Mouse (Mus musculus) myocyte (in vitro differentiated cells): ENCODE results near the gene Pknox2. TPM values are rescaled to one million over a fixed set of nuclear protein-coding genes. Genes with fewer than 3 reads are reported as not detected.

Experiments used
- H3K27me3 ChIP-seq: one replicate; pipeline ENCODE4 v1.6.1; 2011; ENCODE audit not compliant: control insufficient read depth, insufficient read depth, insufficient read length
- H3K36me3 ChIP-seq: one replicate; pipeline ENCODE4 v1.6.1; 2011; ENCODE audit not compliant: control insufficient read depth, insufficient read depth
- H3K4me2 ChIP-seq: one replicate; pipeline ENCODE4 v1.6.1; 2011; ENCODE audit warnings: low read depth, control low read depth
- H3K4me3 ChIP-seq: one replicate; pipeline ENCODE4 v1.5.1; 2011; ENCODE audit warnings: mild to moderate bottlenecking, control low read depth, moderate library complexity
- H3K79me2 ChIP-seq: one replicate; pipeline ENCODE4 v1.6.1; 2011; ENCODE audit not compliant: control insufficient read depth, insufficient read depth
- H3ac ChIP-seq: one replicate; pipeline ENCODE4 v1.6.1; 2011; ENCODE audit not compliant: control insufficient read depth, insufficient read length
- CEBPB ChIP-seq: IDR thresholded peaks from 2 replicates; pipeline ENCODE4 v1.6.1; 2011; ENCODE audit warnings: mild to moderate bottlenecking, moderate library complexity; ENCODE audit not compliant: poor library complexity, insufficient read depth, severe bottlenecking
- E2F4 ChIP-seq: IDR thresholded peaks from one replicate; pipeline ENCODE4 v1.6.1; 2011; ENCODE audit warnings: mild to moderate bottlenecking, control low read depth, moderate library complexity; ENCODE audit not compliant: insufficient read depth
- MAX ChIP-seq: IDR thresholded peaks from one replicate; pipeline ENCODE4 v1.6.1; 2011; ENCODE audit warnings: low read depth, mild to moderate bottlenecking, control low read depth
- MYOD1 ChIP-seq, 3 experiments: IDR thresholded peaks; one replicate each; pipeline ENCODE4 v1.6.1; 2011; ENCODE audit warnings: control low read depth in 2 of 3, low read depth in 2 of 3, mild to moderate bottlenecking in 2 of 3, moderate library complexity in 1 of 3; ENCODE audit not compliant: insufficient read length in 2 of 3, control insufficient read depth in 1 of 3
- MYOG ChIP-seq, 3 experiments: IDR thresholded peaks; one replicate each; pipeline ENCODE4 v1.6.1; 2011; ENCODE audit warnings: control low read depth in 2 of 3, low read depth in 2 of 3, mild to moderate bottlenecking in 2 of 3; ENCODE audit not compliant: insufficient read length in 2 of 3, control insufficient read depth in 1 of 3, insufficient read depth in 1 of 3
- POLR2A ChIP-seq: IDR thresholded peaks from one replicate; pipeline ENCODE4 v1.6.1; 2011; ENCODE audit warnings: low read depth, mild to moderate bottlenecking, control low read depth, moderate library complexity; ENCODE audit not compliant: insufficient read length
- POLR2AphosphoS2 ChIP-seq: IDR thresholded peaks from one replicate; pipeline ENCODE4 v1.6.1; 2011; ENCODE audit warnings: low read depth, control low read depth; ENCODE audit not compliant: insufficient read length
- REST ChIP-seq: IDR thresholded peaks from one replicate; pipeline ENCODE4 v1.6.1; 2011; ENCODE audit warnings: mild to moderate bottlenecking, control low read depth, moderate library complexity; ENCODE audit not compliant: insufficient read depth, insufficient read length
- SRF ChIP-seq: IDR thresholded peaks from one replicate; pipeline ENCODE4 v1.6.1; 2011; ENCODE audit warnings: low read depth; ENCODE audit not compliant: control insufficient read depth, insufficient read length
- TCF12 ChIP-seq: IDR thresholded peaks from one replicate; pipeline ENCODE4 v1.6.1; 2011; ENCODE audit warnings: mild to moderate bottlenecking, control low read depth; ENCODE audit not compliant: poor library complexity, insufficient read depth, severe bottlenecking
- TCF3 ChIP-seq: IDR thresholded peaks from one replicate; pipeline ENCODE4 v1.6.1; 2011; ENCODE audit warnings: low read depth, control low read depth; ENCODE audit not compliant: insufficient read length
- USF1 ChIP-seq: IDR thresholded peaks from one replicate; pipeline ENCODE4 v1.6.1; 2011; ENCODE audit warnings: low read depth, mild to moderate bottlenecking, control low read depth, moderate library complexity
- polyA plus RNA-seq: library from polyadenylated mRNA; unstranded; fragments of >200 nt; fragmentation: generic; extraction: Trizol; gene quantifications from one replicate; pipeline ENCODE4 v1.2.1, GENCODE M21; 2012; ENCODE audit warnings: missing spikeins

Gene Pknox2
- polyA plus RNA-seq, 1 experiment = 20.4 TPM

- no peak for TF ChIP-seq SRF
- TF ChIP-seq POLR2A = no peak
- TF ChIP-seq MAX = no peak
- no peak for TF ChIP-seq E2F4
- peak; percentile 33 for TF ChIP-seq TCF3
- peak; percentile 49 to 91 (median 54) for TF ChIP-seq MYOG (IDR thresholded peaks at IDR 0.05; ENCODE audit: control insufficient read depth in 1 of 3, insufficient read depth in 1 of 3, insufficient read length in 2 of 3, low read depth in 2 of 3)
- TF ChIP-seq POLR2AphosphoS2 = no peak
- peak in 2 of 3 experiments; percentile 79 to 93 for TF ChIP-seq MYOD1 (IDR thresholded peaks at IDR 0.05; ENCODE audit: control insufficient read depth in 1 of 3, insufficient read length in 2 of 3, low read depth in 2 of 3)
- peak; percentile 75 for TF ChIP-seq USF1
- peak; percentile 50 for TF ChIP-seq TCF12
- no peak for TF ChIP-seq REST
- TF ChIP-seq CEBPB = no peak
These were observed 248.6 kb downstream of the Pknox2 start for GRCm38 (mm10) chr9:36898560-36898959.

DNA sequence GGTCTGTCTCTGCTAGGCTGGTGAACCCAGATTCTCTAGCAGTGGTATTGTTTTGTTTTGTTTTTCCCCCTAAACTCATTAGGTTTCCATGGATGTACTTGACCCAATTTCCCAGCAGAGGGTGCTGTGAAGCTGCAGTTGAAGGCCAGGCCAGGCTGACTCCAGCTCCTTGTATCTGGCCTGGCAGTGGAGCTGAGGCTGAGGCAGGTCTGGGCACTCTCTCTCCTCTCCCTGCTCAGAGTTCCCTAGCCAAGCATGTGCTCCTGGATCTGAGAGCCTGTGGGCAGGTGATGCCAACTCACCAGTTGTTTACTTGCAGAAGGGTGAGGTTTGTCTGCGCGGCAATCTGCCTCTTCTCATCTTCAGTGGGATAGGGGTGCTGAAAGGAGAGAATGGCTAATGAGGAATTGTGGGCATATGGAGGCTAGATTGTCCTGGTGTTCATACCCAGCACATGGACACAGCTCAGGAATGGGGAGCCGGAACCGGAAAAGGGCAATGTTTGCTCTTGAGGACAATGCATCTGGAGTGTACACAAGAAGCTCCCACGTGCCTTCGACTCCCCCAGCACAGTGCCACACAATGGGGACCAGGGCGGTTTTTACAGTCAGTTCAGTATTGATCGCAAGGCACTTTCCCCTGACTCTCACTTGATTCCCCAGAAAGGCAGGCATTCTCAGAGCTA lies 252.1 kb downstream of the Pknox2 start:
- H3K79me2 ChIP-seq = no peaks in the 10 kb centered on the region
- no peaks in the 10 kb centered on the region for H3K27me3 ChIP-seq
- H3K4me3 ChIP-seq = no peak overlapping the region
- no peak overlapping the region for H3K4me2 ChIP-seq
- no peak overlapping the region for H3ac ChIP-seq
- TF ChIP-seq MYOD1 (IDR thresholded peaks at IDR 0.05; ENCODE audit: control insufficient read depth in 1 of 3, insufficient read length in 2 of 3, low read depth in 2 of 3) = no peak
- peak in 1 of 3 experiments; percentile 4 for TF ChIP-seq MYOG (IDR thresholded peaks at IDR 0.05; ENCODE audit: control insufficient read depth in 1 of 3, insufficient read depth in 1 of 3, insufficient read length in 2 of 3, low read depth in 2 of 3)
- H3K36me3 ChIP-seq = no peaks in the 10 kb centered on the region

More at GRCm38 (mm10) chr9:36898560-36898959, 248.6 kb downstream of the Pknox2 start:
- Histone ChIP-seq H3K27me3 (no peaks in the 10 kb centered on the region), H3K4me3 (no peak overlapping the region), H3ac (no peak overlapping the region), H3K36me3 (peaks cover 4% of the 10 kb centered on the region), H3K4me2 (peak overlapping the region; percentile 50), H3K79me2 (no peaks in the 10 kb centered on the region)

DNA sequence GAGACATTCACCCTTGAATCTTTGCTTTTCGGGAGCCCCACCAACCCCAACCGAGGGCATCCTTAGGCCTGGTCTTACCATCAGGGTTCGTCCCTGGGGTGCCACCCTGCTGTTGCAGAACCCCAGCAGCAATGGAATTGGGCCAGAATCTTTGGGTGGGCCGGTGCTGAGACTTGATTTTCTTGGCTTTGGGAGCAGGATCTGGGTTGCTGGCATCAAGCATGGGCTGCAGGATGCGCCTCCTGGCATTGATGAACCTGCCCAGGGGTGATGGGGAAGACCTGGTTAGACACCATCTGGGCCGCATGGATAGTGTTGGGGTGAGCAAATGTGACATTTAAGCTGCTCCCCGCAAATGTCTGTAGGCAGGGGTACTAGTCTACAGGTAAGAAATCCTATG lies 253.0 kb downstream of the Pknox2 start:
- H3ac ChIP-seq = no peak overlapping the region
- TF ChIP-seq MYOD1 (IDR thresholded peaks at IDR 0.05; ENCODE audit: control insufficient read depth in 1 of 3, insufficient read length in 2 of 3, low read depth in 2 of 3) (no peak), POLR2A (no peak), TCF12 (no peak), SRF (no peak), E2F4 (no peak), REST (no peak), TCF3 (no peak), POLR2AphosphoS2 (no peak)
- H3K27me3 ChIP-seq = no peaks in the 10 kb centered on the region
- no peaks in the 10 kb centered on the region for H3K36me3 ChIP-seq
- H3K4me2 ChIP-seq = no peak overlapping the region
- H3K79me2 ChIP-seq = no peaks in the 10 kb centered on the region
- H3K4me3 ChIP-seq = no peak overlapping the region

DNA sequence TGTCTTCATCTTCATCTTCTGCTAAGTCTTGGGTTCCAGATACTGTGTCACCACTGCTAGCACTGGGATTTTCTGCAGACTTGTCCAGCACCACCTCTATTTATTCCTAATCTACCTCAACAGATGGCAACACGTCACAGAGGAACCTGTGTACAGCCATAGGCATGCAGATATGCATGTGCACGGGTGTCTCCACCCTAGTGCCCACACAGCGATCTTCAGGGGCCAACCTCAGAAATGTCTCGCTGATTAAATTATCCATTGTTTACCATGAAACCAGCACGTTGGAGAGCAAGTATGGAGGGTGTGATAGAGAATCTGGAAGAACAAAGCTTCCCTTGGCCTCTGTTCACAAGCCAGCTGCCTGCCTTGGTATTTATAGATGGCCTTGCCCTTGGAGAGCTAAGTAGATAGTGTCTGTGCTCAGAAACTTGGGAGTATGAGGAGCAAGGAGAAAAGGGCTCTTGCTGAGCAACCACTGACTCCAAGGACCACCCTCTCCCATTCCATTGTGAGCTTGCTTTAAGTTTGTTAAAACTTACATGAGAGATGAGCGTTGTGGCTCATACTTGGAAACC lies 253.7 kb downstream of the Pknox2 start:
- no peak overlapping the region for H3ac ChIP-seq

More for the DNA sequence above, 253.7 kb downstream of the Pknox2 start:
- H3K79me2 ChIP-seq = no peaks in the 10 kb centered on the region
- TF ChIP-seq E2F4 = no peak
- no peak for TF ChIP-seq MYOG (IDR thresholded peaks at IDR 0.05; ENCODE audit: control insufficient read depth in 1 of 3, insufficient read depth in 1 of 3, insufficient read length in 2 of 3, low read depth in 2 of 3)
- TF ChIP-seq CEBPB = no peak
- no peak for TF ChIP-seq MYOD1 (IDR thresholded peaks at IDR 0.05; ENCODE audit: control insufficient read depth in 1 of 3, insufficient read length in 2 of 3, low read depth in 2 of 3)
- TF ChIP-seq USF1 = no peak
- TF ChIP-seq POLR2AphosphoS2 = no peak
- TF ChIP-seq SRF = no peak
- no peak for TF ChIP-seq TCF3
- no peak for TF ChIP-seq REST
- no peak for TF ChIP-seq MAX
- TF ChIP-seq POLR2A = no peak
- TF ChIP-seq TCF12 = no peak
- H3K36me3 ChIP-seq = no peaks in the 10 kb centered on the region
- no peak overlapping the region for H3K4me2 ChIP-seq
- no peaks in the 10 kb centered on the region for H3K27me3 ChIP-seq
- H3K4me3 ChIP-seq = no peak overlapping the region
